Mouse (Mus musculus): ENCODE measurements around the gene Calml4.
"Not testable (repeated sequence)": the region's sequence is repeated elsewhere in the genome, so short reads cannot be mapped to it uniquely, and the experiment has no call there.

The Calml4 gene

DNA sequence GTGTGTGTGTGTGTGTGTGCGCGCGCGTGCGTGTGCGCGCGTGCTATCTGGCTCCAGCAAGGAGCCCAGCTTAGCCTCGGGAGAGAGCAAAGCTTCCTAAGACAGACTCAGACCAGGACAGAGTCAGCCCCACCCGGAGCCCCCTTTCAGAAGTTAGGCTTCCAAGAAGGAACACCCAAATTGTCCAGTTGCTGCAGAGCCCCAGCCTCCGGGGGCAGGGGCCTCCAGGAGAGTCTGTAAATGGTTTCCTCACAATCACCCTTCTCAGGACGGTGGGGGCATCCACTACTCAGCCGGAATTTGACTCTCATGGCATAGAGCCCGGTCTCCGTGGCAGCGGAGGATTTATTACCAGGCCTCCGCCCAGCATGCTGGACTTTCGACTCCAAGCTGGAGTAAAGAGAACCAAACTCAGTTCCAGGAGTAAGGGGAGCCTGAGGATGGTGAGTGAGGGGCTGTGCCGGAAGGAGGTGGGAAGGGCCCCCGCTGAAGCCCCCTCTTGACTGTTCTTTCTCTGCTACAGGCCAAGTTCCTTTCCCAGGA lies at the start of gene Calml4:
Gene Calml4 (plus strand): TSS at position 362 of the 543 bp plus-strand sequence.
- DNase-seq (ENCODE audit: extremely low read depth, low read depth, low spot score) = no peak

DNA sequence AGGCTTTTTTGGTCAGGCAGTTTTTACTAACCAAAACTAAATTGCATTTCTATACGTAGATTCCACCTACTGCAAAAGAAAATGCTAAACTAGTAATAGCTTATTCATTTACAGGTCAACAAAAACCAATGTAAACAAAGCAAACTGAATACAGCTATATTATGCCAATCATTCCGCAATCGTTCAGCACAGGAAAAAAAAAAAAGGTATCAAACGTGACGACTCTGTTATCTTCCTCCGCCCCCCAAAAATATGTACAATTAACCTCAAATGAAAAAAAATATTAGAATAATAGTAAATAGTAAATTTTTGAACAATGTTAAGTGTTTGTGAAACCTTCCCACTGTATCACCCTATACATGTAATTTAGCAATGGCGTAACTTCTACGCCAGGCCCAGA lies 47.8 kb upstream of the Calml4 start:
- no peak for DNase-seq (ENCODE audit: extremely low read depth, low read depth, low spot score)

DNA sequence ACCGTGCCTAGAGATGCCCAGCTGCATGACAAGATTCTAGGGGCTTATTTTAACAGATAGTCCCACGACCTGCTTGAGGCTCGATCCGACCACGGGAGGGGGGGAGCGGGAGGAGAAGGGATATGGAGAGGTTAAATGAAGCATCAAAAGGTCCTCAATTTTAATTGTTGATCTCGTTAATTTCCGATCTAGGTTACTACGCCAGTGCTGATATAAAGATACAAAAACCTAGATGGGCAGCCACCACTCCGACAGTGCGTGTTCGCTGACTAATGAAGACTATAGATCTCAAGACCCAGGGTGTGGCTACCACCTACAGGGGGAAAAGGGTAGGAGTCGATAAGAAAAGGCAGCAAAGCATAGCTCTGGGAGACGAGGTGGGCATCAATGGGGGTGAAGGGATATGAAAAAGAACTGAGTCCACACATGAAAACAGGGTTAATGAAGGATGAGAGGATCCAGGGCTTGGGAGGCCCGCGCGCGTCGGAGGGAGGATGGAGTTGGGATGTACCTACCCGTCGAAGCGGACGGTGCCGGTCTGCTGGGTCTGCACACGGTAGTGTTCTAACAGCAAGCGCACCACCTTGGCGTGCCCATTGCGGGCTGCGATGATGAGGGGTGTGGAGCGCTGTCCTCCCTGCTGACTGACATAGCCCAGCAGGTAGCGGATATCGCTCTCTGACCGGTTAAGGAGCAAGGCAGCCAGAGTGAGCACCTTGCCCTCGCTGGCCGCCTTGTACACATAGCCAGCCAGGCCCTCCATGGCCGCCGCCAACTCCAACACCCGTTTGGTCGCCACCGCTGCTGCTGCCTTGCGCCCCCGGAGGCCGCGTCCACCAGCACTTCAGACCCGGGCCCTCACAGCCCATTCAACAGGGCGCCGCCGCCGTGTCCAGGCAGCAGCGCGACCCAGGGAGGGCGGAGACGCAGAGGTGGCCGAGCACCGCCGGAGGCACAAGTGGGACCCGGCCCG lies 47.1 kb upstream of the Calml4 start:
- DNase-seq (ENCODE audit: extremely low read depth, low read depth, low spot score) = no peak

DNA sequence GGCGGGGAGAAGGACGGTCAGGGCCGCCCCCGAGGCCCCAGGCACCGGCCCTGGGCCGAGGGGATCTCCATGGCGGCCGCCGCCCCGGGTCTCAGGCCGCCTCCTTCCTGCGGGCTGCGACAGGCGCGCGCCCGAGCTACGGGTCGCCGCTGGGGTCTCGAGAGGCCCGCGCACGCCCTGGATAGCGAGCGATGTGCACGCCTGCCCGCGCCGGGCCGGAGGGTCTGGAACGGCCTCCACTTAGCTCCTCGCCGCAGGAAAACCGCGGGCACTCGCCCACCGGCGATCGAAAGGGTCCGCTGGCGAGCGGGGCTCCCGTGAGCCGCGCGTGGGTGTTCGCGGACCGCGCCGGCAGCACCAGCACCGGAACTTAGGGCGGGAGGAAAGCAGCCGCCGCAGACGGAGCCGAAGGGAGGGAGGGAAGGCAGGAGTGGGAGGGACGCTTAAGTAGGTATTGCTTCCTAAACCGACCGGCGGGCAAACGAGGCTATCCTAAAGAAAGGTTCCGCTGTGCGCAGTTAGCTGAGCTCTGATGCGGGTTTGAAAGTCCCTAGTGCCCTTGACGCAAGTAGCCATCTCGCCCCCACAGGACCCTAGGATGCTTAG lies 46.3 kb upstream of the Calml4 start, which contains the start of gene Fem1b:
Gene Fem1b (minus strand): TSS at position 419 of the 606 bp plus-strand sequence.
- DNase-seq (ENCODE audit: extremely low read depth, low read depth, low spot score) = peak; percentile 73

DNA sequence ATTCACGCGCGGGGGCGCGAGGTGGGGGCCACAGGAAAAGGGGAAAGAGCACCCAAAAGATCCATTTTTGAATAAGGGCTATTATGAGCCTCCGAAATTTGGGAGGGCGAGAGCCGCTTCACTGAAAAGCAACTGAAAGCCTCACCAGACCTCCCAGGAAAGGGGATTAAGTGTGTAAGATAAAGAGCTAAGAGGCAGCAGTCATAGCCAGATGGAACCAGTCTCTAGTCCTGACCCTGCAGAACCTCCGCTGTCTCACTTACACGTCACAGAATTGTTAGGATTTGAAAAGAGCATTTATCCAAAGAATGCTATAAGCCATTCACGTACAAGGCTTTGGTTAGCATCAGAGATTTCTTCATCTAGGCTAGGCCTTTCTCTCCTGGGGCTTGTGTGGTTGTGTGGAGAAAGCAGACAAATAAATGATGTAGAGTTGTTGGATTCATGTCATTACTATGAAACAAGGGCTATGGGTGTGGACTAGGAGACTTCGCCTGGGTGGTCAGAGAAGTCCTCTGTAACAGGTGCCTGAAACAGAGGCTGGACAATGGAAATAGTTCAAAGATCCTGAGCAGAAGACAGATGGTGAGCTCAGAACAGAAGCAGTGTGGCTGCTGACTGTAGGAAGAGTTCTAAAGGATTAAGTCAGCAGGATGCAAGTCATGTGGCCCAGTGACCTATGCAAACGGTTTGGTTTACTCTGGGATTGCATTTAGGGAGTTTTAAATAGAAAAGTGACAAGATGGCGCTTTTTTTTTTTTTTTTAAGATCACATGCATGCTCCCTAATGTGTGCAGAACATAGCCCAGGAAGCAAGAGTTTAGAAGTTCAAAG lies 45.4 kb upstream of the Calml4 start:
- DNase-seq (ENCODE audit: extremely low read depth, low read depth, low spot score) = no peak

DNA sequence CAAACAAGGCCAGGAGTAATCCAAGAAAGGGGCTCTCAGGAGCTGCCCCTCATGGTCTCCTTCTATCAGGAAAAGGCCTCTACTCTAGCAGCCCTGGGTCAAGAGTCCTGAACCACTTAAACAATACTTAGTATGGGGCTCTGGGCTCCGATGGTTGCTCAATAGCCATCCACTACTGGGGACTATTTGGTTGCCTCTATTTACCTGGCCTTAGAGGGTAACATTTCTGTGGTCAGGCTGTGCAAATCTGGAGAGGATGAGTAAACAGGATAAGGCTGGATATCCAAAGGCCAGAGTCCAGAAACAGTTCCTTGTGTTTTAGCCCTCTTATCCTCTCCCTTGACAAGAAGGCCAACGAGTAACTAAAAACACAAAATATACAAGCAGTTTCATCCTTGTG lies 43.1 kb upstream of the Calml4 start:
- DNase-seq (ENCODE audit: extremely low read depth, low read depth, low spot score) = no peak

DNA sequence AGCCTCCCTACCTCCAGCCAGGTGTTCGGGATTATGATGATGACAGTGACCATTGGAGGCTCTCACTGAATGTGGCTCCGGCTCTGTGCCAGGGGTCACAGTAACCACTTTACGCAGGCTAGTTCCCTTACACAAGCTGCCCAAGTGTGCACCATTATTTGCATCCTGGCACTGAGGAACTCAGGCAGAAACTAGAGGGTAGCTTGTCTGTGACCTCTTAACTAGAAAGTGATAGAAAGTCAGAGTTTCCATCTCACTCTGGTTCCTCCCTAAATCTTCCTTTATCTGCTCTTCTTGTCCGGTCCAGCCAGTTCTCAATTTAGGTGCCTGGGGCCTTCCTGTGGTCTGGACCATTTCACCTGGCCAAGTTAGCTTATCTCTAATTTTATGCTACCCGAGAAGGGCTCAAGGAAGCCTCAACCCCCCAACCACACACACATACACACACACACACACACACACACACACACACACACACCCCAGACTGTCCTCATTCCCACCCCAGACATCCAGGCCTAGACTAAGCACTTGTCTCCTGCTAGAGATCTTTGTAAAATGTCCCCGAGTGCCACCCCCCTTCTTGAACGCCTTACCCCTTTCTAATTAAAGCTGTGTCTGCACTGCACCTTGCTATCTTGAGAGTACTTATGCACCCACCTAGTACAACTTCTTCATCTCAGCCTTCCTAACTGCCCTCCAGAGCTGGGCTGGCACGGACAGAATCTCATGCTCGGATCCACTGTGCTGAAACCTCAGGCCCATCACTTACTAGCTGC lies 41.4 kb upstream of the Calml4 start:
- DNase-seq (ENCODE audit: extremely low read depth, low read depth, low spot score) = no peak

DNA sequence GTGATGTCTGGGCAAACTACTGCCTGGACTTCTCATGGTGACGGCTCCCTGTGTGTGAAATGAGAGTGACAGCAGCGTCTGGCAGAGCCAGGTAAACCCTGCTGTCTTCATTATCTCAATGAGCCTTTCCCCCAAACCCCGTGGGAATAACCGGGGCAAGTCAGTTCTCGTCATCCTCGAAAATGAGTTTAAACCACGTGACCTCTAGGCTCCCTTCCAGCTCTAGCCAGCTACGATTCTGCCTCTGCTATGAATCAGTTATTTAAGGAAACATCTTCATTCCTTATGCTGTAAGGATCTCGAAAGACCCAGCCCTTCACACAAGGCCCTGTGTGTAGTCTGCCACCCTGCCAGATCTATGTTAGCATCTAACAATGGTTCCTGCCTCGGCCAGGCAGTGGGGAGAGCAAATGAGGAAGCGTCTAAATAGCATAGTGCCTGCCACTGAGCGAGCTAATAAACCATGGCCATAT lies 40.7 kb upstream of the Calml4 start:
- DNase-seq (ENCODE audit: extremely low read depth, low read depth, low spot score) = peak; percentile 89

DNA sequence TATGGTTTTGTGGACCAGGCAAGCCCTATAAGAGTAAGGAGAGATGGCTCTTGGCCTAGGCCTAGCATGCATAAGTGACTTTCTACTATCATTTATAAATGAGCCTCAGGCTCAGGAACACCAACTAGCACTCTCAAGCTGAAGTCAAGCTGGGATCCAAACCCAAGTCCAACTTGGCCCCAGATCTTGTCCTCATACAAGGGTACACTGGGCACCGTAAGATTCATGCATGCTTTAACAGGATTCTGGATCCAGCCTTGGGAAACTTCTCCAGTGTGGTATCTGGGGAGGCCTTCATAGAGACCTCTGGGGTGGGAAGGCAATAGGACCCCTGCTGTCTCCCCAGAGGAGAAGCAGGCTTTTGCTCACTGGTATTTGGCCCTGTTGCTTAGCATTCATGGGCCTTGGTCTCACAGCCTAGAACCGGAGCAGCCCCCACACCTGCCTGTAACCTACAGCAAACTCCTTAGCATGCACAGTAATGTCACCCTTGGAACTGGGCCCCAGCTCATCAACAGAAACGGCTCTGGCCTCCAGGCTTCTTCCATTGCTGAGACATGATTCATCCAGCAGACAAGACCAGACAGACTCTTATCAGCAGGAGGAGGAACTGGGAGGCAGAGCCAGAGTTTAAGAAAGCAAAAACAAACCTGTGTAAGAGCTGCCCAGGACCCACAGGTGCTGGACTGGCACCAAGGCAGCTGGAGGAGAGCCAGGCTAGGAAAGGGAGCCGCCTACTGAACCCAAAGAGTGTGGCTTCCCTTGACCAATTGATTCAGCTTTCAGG lies 39.9 kb upstream of the Calml4 start:
- peak; percentile 96 for DNase-seq (ENCODE audit: extremely low read depth, low read depth, low spot score)

DNA sequence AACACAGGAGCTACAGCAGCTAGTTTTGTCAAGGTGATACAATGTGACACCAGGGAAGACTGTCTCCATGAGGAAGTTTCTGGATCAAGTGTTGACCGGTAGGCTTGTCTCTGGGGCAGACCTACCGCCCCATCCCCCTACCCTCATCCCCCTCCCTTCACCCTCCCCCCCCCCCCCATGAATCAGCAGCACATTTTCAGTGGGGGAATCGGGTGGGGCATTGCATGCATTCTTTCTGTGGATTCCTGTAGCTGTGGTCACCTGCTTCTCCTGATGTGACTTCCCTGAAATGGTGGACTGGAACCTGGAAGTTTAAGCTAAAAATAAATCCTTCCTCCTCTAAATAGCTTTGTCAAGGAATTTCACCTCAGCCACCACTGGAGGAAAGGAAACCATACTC lies 38.4 kb upstream of the Calml4 start:
- DNase-seq (ENCODE audit: extremely low read depth, low read depth, low spot score) = no peak

DNA sequence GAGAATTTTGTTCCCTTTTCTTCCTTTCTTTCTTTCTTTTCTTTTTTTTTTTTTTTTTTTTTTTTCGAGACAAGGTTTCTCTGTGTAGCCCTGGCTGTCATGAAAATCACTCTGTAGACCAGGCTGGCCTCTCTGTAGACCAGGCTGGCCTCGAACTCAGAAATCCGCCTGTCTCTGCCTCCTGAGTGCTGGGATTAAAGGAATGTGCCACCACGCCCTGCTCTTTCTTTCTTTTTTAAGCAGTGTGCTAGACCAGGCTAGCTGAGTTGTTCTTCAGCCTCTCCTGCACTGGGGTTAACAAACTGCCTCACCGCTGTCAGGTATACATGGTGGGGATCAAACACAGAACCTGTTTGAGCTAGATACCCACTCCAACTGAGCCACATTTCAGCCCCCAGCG lies 38.0 kb upstream of the Calml4 start:
- DNase-seq (ENCODE audit: extremely low read depth, low read depth, low spot score) = not testable (repeated sequence)

DNA sequence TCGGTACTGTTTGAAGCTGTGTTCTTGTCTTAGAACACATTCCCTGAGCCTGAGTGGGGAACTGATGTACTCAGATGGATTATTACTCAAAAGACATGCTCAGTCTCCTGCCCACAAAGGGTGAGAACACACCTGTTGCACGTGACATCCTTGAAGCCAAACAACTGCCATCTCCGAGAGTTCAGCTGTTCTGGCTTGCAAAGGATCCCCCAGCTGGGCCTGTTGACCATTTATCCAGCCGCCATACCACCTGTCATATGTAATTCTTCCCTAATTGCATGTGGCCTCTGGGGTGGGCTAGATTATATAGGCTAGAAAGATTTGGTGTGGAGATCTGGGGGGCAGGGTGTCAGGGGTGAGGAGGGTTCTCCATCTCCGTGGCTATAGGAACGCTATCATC lies 37.1 kb upstream of the Calml4 start:
- DNase-seq (ENCODE audit: extremely low read depth, low read depth, low spot score) = no peak

DNA sequence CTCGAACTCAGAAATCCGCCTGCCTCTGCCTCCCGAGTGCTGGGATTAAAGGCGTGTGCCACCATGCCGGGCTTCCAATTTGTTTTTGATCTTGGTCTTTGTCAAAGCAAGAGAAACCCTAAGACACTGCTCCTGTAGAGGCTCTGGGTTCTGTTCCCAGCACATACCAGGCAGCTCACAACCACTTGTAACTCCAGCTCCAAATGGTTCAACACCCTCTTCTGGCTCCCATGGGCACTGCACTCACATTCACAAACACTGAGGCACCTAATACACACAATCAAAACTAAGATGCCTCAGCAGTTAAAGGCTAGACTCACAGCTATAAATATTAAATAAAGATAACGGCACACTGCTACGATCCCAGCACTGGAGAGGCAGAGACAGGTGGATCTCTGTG lies 36.1 kb upstream of the Calml4 start:
- DNase-seq (ENCODE audit: extremely low read depth, low read depth, low spot score) = no peak

DNA sequence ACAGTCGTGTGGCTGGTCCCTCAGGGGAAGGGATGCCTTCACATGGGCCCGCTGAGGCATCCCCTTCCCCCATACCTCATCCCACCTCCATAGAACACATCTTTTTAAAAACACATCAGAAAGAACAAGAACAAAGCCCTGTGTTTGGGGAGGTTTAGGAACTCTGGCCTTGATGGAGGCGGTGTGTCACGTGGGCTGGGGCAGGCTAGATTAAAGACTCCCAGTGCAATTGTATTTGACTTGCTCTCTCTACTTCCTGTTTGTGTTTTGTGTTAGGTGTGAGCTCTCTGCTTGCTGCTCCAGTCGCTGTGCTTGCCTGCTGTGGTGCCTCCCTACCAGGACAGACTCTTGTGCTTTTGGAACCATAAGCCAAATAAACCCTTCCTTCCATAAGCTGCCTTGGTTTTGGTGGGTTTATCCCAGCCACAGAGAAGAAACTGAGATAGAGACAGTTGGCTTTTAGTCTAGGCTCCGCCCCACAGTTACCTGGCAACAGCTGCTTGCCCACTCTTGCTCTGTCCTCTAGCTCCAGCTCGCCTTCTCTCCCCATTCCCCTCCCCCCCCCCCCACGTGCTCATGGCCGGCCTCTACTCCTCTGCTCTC lies 32.0 kb upstream of the Calml4 start:
- DNase-seq (ENCODE audit: extremely low read depth, low read depth, low spot score) = no peak

DNA sequence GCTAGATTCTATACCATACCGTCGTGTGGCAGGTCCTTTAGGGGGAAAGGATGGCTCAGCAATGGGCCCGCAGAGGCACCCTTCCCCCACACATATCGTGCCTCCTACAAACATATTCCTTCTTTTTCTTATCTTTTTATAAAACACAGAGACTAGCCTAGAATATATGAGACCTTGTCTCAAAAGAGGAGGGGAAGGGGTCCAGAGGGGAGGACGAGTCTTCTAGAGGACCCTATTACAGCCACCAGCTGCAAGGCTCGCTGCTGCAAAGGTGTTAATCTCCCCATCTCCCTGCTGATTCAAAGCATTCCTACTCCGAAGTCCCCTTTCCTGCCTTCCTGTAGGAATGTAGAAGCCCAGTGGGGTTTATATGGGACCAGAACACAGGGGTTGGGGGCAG lies 31.4 kb upstream of the Calml4 start:
- no peak for DNase-seq (ENCODE audit: extremely low read depth, low read depth, low spot score)

DNA sequence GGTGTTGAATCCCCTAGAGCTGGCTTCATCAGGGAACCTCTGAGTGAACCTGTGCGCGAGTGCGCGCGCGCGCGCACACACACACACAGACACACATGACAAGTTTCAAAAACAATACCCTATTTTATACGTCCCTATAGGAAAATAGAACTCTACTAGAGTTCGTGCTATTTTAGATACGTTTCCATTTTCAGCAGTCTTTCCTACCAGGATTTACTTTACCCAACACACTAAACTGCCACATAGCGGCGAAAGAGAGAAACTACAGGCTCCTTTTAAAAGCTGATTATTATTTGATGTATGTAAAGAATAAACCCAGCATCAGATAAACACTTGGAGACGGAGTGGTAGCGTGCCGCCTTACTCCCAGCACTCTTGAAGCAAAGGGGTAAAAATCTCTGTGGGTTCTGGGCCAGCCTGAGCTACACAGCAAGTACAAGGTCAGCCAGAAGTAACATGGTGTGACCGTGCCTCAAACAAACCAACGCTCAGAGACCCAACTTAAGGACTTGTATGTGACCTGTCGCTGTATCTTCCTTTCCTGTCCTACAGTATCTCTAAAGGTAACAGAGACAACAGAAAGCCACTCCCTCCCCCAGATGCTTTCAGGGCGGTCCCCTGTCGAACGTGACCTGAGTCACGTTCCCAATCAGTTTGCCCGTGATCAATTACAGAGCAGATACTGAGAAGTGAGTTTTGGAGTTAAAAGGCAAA lies 29.8 kb upstream of the Calml4 start:
- DNase-seq (ENCODE audit: extremely low read depth, low read depth, low spot score) = no peak

DNA sequence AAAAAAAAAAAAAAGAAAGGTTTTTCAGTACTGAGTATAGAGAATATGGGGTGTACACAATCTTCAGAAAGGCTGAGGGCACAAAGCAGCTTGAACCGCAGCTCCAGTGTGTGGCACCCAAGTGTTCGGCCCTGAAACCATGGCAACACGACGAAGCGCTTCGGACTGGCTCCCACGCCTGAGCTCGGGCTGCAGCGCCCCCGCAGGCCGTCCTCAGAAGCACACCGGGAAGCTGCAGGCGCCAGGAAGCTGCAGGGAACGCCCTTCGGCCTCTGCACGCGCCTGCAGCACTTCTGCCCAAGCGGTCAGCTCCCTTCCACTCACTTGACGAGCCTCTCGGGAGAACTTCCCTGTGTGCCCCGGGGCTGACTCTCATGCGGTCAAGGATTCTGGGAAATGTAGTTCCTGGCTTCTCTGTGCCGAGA lies 29.2 kb upstream of the Calml4 start:
- DNase-seq (ENCODE audit: extremely low read depth, low read depth, low spot score) = peak; percentile 51

DNA sequence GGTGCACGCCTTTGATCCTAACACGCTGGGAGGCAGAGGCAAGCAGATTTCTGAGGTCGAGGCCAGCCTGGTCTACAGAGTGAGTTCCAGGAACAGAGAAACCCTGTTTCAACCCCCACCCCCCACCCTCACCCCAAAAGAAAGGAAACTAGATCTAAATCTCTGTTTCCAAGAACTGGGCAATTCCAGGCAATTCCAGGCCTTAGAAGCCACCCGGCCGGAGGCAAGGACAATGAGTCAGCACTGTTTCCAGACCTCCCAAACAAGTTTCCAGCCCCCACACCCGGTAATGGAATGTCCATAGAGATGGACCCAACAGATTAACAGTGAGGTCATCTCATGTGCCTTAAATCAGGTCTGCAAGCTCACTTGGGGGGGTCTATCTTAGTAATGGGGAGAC lies 28.0 kb upstream of the Calml4 start:
- no peak for DNase-seq (ENCODE audit: extremely low read depth, low read depth, low spot score)
